Mouse (Mus musculus): ENCODE measurements around the gene Zfp706.

GRCm38 (mm10) chr15:37037704-37038103 is 30.1 kb upstream of the Zfp706 start:
- TF ChIP-seq CTCF (IDR thresholded peaks at IDR 0.05; ENCODE audit: borderline replicate concordance, insufficient read depth, low read length) (no peak), POLR2A (IDR thresholded peaks at IDR 0.05; ENCODE audit: low read depth, low read length) (no peak)

Data from embryonic fibroblast, embryonic 13.5 days (primary cell).